Mouse (Mus musculus) liver, embryonic 12.5 days (tissue): Measurements from ENCODE around the gene Ccdc153. TPM values are rescaled to one million over a fixed set of nuclear protein-coding genes. Genes with fewer than 3 reads are reported as not detected.

Experiments
- ATAC-seq: fragments of 200-750 bp; cut with Nextera tagmentation; 2 replicates; pipeline ENCODE4 v1.8.0; 2017; ENCODE audit warnings: moderate number of reproducible peaks, mild to moderate bottlenecking, moderate library complexity
- H3K27ac ChIP-seq: fragments of 300-500 bp; sonication (generic); 2 replicates; pipeline ENCODE4 v1.5.1; 2016; ENCODE audit warnings: mild to moderate bottlenecking
- H3K27me3 ChIP-seq: fragments of 300-500 bp; sonication (generic); replicated peaks from 2 replicates; pipeline ENCODE4 v1.6.1; 2016; ENCODE audit warnings: mild to moderate bottlenecking, moderate library complexity
- H3K36me3 ChIP-seq: fragments of 300-500 bp; sonication (generic); 2 replicates; pipeline ENCODE4 v1.6.1; 2016; ENCODE audit warnings: mild to moderate bottlenecking, moderate library complexity
- H3K4me1 ChIP-seq: fragments of 300-500 bp; sonication (generic); 2 replicates; pipeline ENCODE4 v1.6.1; 2016
- H3K4me2 ChIP-seq: fragments of 300-500 bp; sonication (generic); 2 replicates; pipeline ENCODE4 v1.6.1; 2016; ENCODE audit warnings: mild to moderate bottlenecking, moderate library complexity
- H3K4me3 ChIP-seq: fragments of 300-500 bp; sonication (generic); 2 replicates; pipeline ENCODE4 v1.5.1; 2016; ENCODE audit warnings: mild to moderate bottlenecking, moderate library complexity
- H3K9ac ChIP-seq: fragments of 300-500 bp; sonication (generic); 2 replicates; pipeline ENCODE4 v1.6.1; 2016; ENCODE audit warnings: mild to moderate bottlenecking, moderate library complexity
- H3K9me3 ChIP-seq: fragments of 300-500 bp; sonication (generic); replicated peaks from 2 replicates; pipeline ENCODE4 v1.6.1; 2016; ENCODE audit warnings: mild to moderate bottlenecking, moderate library complexity
- WGBS: fragments of 180-500 bp; shearing (Covaris S2); methylation state at CpG from one replicate; pipeline ENCODE4 v1.1.7; 2016; ENCODE audit not compliant: insufficient replicate concordance; 5-methylcytosine and 5-hydroxymethylcytosine counted together
- polyA plus RNA-seq: library from polyadenylated mRNA; unstranded; fragments of >200 nt; fragmentation: Nextera tagmentation; extraction: Ambion mirVana; gene quantifications from 2 replicates; pipeline ENCODE4 v1.2.1, GENCODE M21; 2016

Ccdc153 gene
- polyA plus RNA-seq, 1 experiment from 2014 or later = not detected

DNA sequence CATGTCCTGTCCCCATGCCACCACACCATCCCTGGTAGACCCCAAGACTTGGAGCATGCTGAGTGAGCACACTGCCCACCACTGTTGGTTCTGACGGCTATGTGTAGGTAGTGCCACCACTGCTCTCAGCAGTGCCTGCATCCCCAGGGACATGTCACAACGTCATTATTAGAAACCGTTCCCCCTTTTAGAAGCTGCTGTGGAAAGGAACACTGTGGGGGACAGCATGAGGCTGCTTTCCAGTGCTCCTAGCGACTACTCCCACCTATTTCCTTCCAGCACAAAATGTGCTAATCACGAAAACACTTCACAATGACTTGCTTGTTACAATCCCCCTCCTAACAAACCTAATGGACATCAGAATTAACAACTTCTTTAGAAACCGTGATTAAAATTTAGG is 14.5 kb upstream of the Ccdc153 start:
- H3K9ac ChIP-seq = no peak overlapping the region
- peaks cover 35% of the 10 kb centered on the region for H3K4me1 ChIP-seq
- H3K27ac ChIP-seq = no peak overlapping the region; the same call in 1 of the 2 replicates
- no peaks in the 10 kb centered on the region for H3K27me3 ChIP-seq
- peaks cover 12% of the 10 kb centered on the region; the same call in 1 of the 2 replicates for H3K36me3 ChIP-seq
- no peak overlapping the region for H3K4me2 ChIP-seq
- H3K9me3 ChIP-seq = no peaks in the 10 kb centered on the region
- ATAC-seq = no peak
- WGBS = 56% methylated on average over 6 of the region's 6 CpGs
- no peak overlapping the region for H3K4me3 ChIP-seq

DNA sequence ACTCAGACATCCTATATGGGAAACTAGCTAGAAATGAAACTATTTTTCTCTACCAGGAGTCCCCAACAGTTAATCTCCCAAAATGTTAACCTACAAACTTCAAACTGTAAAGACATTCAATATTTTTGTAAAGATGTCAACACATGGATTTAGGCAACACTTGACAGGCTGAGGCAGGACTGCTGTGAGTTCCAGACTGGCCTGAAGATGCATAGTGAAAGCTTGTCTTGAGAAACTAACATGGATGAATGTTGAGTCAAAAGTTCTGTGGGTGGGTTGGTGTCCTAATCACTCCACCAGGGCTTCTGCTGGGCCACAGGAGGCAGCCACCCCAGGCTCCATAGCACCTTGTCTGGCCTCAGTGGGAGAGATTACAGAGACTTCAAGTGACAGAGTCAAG is 8.9 kb upstream of the Ccdc153 start:
- Histone ChIP-seq H3K4me1 (peaks cover 60% of the 10 kb centered on the region), H3K4me3 (peak overlapping the region; percentile 95; the same call in 1 of the 2 replicates), H3K36me3 (peaks cover 9% of the 10 kb centered on the region; the same call in 1 of the 2 replicates), H3K27ac (peak overlapping the region; percentile 57), H3K9me3 (no peaks in the 10 kb centered on the region), H3K9ac (peak overlapping the region; percentile 97; the same call in 1 of the 2 replicates), H3K4me2 (peak overlapping the region; percentile 96), H3K27me3 (no peaks in the 10 kb centered on the region)
- no peak for ATAC-seq

DNA sequence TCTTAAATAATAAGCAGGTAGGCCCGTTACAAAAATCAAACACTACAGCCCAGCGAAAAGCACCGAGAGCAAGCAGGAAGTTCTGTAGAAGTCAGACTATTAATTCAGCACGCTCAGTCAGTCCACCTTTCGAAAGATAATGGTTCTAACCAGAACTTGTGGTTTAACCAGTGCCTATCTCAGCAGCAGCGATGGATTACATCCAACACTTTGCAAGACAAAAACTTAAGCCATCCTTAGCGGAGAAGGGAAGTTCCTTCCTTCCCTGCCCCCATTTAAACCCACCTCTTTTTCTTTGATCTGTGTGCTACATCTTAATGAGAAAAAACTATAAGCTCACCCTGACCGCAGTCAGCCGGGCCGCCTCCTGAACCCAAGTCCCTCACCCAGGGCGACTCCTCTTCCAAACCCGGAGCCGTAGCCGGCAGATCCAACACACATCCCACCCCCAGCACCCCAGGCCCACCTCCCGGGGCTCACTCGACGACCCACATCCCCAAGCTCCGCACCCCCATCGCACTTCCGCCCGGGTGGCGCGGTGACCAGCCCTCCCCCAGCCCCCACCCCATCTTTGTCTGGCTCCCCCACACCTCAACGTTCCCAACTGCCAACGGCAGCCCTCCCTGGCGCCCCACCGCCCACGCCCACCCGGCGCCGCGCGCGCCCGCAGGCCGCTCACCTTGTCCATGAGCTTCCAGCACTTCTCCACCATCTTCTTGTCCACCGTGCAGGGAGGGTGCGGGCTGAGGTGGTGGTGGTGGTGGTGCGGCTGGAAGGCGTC is 7.3 kb upstream of the Ccdc153 start:
- no peaks in the 10 kb centered on the region for H3K9me3 ChIP-seq
- ATAC-seq = peak; percentile 63
- H3K36me3 ChIP-seq = peaks cover 1% of the 10 kb centered on the region; the same call in 1 of the 2 replicates
- peak overlapping the region; percentile 95 for H3K4me3 ChIP-seq
- H3K4me2 ChIP-seq = peak overlapping the region; percentile 96
- H3K9ac ChIP-seq = peak overlapping the region; percentile 97
- H3K27me3 ChIP-seq = no peaks in the 10 kb centered on the region
- WGBS = under 1% methylated on average over 40 of the region's 40 CpGs
- peaks cover 45% of the 10 kb centered on the region for H3K4me1 ChIP-seq
- H3K27ac ChIP-seq = peak overlapping the region; percentile 91

DNA sequence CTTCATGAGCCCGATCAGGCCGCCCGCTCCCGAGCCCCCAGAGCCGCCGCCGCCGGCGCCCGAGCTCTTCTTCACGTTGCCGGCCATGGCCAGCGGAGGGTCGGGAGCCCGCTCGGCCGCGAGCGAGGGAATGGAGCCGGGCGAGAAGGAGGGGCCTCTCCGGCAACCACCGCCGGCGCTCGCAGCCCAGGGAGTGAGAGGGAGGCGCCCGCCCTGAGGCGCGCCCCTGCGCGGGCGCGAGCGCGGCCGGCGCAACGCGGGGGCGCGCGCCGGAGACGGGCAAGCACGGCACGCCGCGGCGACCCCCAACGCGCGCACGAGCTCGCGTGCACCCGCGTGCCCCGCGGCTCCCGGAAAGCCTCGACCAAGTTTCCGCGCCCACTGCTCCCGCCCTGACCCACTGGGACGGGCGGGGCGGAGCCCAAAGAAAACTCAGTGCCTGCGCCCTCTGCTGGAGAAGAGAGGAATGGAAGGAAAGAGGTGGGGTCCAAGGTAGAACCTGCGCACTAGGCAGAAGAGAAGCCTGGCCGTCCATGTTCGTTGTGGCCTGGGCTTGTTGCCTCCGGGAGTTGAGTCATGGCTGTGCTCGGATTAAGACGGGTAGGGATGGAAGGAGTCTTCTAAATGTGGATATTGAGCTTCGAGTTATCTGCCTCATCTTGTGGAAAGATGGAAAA is 6.5 kb upstream of the Ccdc153 start, which contains the start of gene Cbl:
Cbl (minus strand) TSS at position 248 of the 677 bp plus-strand sequence.
- peak within 1 kb of the TSS; percentile 96 for H3K4me2 ChIP-seq
- H3K27me3 ChIP-seq = no peaks in the 10 kb centered on the region
- H3K4me1 ChIP-seq = peaks cover 38% of the 10 kb centered on the region
- H3K36me3 ChIP-seq = no peaks in the 10 kb centered on the region
- peak; percentile 91 for ATAC-seq
- H3K9me3 ChIP-seq = no peaks in the 10 kb centered on the region
- H3K4me3 ChIP-seq = peak within 1 kb of the TSS; percentile 95
- H3K9ac ChIP-seq = peak within 1 kb of the TSS; percentile 97
- peak within 1 kb of the TSS; percentile 91 for H3K27ac ChIP-seq
- under 1% methylated on average over 76 of the region's 76 CpGs for WGBS

DNA sequence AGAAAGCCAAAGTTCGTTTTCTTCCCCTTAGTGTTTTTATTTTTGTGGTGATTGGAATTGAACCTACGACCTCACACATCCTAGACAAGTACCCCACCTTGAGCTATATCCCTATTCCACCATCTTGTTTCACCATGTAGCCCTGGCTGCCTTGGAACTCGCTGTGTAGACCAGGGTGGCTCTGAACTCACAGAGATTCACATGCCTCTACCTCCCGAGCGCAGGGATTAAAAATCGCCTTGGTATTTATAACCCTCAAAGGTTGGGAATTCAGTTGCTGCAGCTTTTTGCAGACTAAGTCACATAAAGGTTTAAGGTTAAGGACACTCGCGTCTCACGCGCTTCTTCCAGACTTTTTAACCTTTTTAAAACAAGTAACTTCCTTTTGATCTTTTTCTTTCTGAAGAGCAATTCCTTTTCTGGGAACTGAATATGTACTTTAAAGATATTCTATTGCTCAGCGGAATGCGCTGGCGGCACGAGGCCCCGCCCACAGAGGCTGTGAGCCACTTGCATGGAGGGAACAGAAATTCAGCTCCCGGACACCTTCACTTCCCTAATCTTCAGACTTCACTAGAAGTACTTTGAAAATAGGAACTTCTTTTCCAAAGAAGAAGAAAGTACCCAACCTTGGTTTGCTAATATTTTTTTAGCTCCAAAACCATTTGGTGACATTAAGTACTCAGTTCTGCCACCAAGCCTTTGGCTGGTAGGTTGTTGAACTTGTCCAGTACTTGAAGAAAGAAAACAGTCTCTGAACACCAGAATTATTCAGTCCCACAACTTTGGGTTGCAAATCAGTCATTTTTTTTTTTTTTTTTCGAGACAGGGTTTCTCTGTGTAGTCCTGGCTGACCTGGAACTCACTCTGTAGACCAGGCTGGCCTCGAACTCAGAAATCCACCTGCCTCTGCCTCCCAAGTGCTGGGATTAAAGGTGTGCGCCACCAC is 5.7 kb upstream of the Ccdc153 start:
- no peaks in the 10 kb centered on the region for H3K9me3 ChIP-seq
- peak overlapping the region; percentile 97 for H3K9ac ChIP-seq
- WGBS = 13% methylated on average over 19 of the region's 19 CpGs
- no peaks in the 10 kb centered on the region for H3K27me3 ChIP-seq
- H3K4me2 ChIP-seq = peak overlapping the region; percentile 96
- ATAC-seq = peak; percentile 56
- no peaks in the 10 kb centered on the region for H3K36me3 ChIP-seq
- peak overlapping the region; percentile 91 for H3K27ac ChIP-seq
- peaks cover 36% of the 10 kb centered on the region for H3K4me1 ChIP-seq
- peak overlapping the region; percentile 95 for H3K4me3 ChIP-seq

DNA sequence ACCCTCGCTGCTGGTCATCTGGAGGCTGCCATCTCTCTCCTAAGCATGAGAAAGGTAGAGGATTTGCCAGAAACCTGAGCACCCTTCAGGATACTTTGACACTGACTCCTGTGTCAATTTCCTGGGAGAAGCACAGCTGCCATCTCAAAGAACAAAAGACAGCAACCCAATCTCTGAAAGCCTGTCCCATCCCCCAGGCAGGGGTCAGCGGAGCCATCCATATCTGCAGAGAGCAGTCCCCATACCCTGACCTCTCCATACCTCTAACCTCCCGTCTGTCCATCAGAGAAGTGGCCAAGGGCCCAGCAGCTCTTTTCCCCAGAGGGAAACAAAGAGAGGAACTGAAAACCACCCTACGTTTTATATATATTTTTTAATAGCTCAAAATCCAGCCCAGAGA is 3.9 kb upstream of the Ccdc153 start:
- peaks cover 13% of the 10 kb centered on the region for H3K27me3 ChIP-seq
- ATAC-seq = no peak
- H3K36me3 ChIP-seq = no peaks in the 10 kb centered on the region
- no peak overlapping the region for H3K4me3 ChIP-seq
- peaks cover 28% of the 10 kb centered on the region for H3K4me1 ChIP-seq
- H3K9me3 ChIP-seq = no peaks in the 10 kb centered on the region
- H3K9ac ChIP-seq = no peak overlapping the region
- WGBS = 61% methylated on average over 4 of the region's 4 CpGs
- H3K27ac ChIP-seq = no peak overlapping the region
- no peak overlapping the region for H3K4me2 ChIP-seq

DNA sequence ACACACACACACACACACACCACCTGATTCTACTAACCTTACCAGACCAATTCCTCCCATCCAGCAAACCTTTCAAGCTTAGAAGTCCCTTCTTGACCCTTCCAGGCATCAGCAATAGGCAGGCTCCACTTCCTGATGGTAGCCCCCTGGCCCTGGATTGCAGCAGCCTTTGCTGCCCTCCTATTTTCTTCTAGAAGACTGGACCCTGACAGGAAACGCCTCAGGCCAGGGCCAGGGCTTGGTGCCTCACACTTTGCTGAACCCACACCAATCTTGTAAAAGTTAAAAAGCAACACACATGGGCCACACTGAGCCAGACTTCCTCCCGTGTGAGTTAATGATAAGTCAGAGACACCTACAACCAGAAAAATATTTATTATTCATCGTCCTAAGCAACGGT is 3.3 kb upstream of the Ccdc153 start:
- Histone ChIP-seq H3K36me3 (no peaks in the 10 kb centered on the region), H3K27ac (no peak overlapping the region)

DNA sequence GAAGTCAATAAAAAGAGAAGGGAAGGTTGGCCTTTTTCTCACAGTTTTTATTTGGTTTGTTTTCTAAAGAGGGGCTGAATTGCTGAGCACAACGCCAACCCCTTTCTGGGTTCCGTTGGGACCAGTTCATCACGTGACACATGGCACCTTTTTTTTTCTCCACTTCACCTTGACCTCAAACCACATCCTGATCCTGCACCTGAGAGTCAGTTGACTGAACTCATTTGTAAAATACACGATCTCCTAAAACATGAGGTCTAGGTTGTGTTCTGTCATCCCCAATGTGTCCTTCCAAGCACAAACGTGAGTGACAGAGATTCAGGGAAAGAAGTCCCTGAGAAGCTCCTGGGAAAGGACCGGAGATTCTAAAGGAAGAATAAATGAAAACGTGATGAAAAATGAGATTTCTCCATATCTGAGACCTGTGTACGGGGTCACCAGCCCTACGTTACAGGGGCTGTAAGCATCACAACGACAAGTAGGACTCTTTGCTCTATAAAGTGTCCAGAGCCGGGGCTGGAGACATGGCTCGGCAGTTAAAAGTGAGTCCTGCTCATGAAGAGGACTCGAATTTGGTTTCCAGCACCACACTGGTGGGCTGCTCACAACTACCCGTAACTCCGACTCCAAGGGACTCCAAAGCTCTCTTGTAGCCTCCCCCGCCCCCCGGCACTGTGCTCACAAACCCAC is 1.8 kb upstream of the Ccdc153 start:
- Histone ChIP-seq H3K27me3 (peaks cover 13% of the 10 kb centered on the region), H3K4me3 (no peak overlapping the region), H3K9me3 (no peaks in the 10 kb centered on the region), H3K9ac (no peak overlapping the region), H3K4me1 (peaks cover 11% of the 10 kb centered on the region), H3K36me3 (no peaks in the 10 kb centered on the region), H3K4me2 (no peak overlapping the region), H3K27ac (no peak overlapping the region)
- no peak for ATAC-seq
- 68% methylated on average over 17 of the region's 17 CpGs for WGBS

More for the DNA sequence above, 3.3 kb upstream of the Ccdc153 start:
- Histone ChIP-seq H3K4me1 (peaks cover 23% of the 10 kb centered on the region), H3K9ac (no peak overlapping the region), H3K4me3 (no peak overlapping the region), H3K27me3 (peaks cover 13% of the 10 kb centered on the region), H3K4me2 (no peak overlapping the region), H3K9me3 (no peaks in the 10 kb centered on the region)
- 63% methylated on average over 4 of the region's 4 CpGs for WGBS
- no peak for ATAC-seq

DNA sequence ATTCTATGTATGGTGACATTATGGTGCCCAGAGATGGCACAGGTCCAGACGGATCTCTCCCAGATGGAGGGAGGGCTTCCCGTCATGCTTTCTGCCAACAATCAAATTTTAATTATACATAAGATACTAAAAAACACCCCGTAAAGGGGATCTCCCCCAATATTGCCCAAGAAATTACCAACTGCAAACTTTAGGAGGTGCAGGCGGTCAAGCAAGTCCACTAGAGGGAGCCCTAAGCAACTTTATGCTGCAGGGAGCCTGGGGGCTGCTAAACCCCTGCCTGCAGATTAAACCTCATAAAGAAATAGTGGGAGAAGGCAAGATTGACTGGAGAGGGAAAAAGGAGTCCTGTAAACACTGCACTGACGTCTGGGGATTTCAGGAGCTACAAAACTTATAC is 1.0 kb upstream of the Ccdc153 start:
- no peak for ATAC-seq
- Histone ChIP-seq H3K9me3 (no peaks in the 10 kb centered on the region), H3K4me2 (no peak overlapping the region), H3K27ac (no peak overlapping the region), H3K4me1 (peaks cover 10% of the 10 kb centered on the region), H3K27me3 (peaks cover 13% of the 10 kb centered on the region), H3K4me3 (no peak overlapping the region), H3K36me3 (no peaks in the 10 kb centered on the region), H3K9ac (no peak overlapping the region)
- WGBS = 7% methylated on average over 5 of the region's 5 CpGs

DNA sequence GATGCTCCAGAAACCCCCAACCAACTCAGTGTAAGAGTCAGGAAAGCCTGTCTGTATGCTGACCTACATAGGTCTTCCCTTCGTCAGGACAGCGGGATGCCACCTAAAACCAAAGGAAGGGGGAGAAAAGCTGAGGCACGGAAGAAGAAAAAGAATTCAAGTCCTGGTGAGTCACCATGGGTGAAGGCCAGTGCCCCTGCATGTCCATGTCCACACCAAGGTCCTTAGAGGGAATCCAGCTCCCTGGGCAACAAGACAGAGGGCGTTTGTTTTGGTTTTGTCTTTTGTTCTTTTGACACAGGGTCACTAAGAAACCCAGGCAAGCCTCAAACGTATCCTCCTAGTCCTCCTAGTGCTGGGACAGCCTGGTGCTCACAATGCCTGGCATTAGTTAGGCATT is 435 bp downstream of the Ccdc153 start:
- Histone ChIP-seq H3K9me3 (no peaks in the 10 kb centered on the region), H3K36me3 (no peaks in the 10 kb centered on the region), H3K4me1 (0 out of 2 replicates have a peak, but pooled peaks cover 3% of the 10 kb centered on the region), H3K27ac (no peak overlapping the region), H3K4me3 (no peak overlapping the region), H3K9ac (no peak overlapping the region), H3K4me2 (no peak overlapping the region), H3K27me3 (peaks cover 13% of the 10 kb centered on the region)
- 59% methylated on average over 5 of the region's 5 CpGs for WGBS
- no peak for ATAC-seq

DNA sequence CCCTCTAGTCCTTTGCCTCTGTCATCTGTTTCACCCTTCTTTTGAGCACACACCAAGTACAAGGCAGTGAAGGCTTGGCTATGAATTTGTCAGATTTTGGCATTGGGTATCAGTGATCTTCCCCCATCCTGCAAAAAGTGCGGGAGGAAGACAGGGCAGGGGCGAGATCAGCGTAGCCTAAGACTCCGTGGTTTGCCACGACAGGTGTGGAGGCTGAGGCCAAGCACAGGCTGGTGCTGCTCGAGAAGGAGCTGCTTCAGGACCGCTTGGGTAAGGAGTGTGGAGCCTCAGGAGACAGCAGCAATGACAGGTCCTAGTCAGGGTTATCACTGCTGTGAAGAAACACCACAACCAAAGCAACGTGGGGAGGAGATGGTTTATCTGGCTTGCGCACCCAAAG is 942 bp downstream of the Ccdc153 start:
- Histone ChIP-seq H3K36me3 (no peaks in the 10 kb centered on the region), H3K27ac (no peak overlapping the region), H3K4me1 (0 out of 2 replicates have a peak, but pooled peaks cover 3% of the 10 kb centered on the region), H3K9ac (no peak overlapping the region), H3K27me3 (peaks cover 13% of the 10 kb centered on the region), H3K9me3 (no peaks in the 10 kb centered on the region), H3K4me2 (no peak overlapping the region), H3K4me3 (no peak overlapping the region)
- WGBS = 40% methylated on average over 9 of the region's 9 CpGs
- ATAC-seq = no peak
